Mouse (Mus musculus): ENCODE data around the gene Mcub. TPM values are rescaled to one million over a fixed set of nuclear protein-coding genes. Genes with fewer than 3 reads are reported as not detected.

The Mcub gene
- polyA plus RNA-seq, 1 experiment from 2014 or later, result 2.7 TPM

DNA sequence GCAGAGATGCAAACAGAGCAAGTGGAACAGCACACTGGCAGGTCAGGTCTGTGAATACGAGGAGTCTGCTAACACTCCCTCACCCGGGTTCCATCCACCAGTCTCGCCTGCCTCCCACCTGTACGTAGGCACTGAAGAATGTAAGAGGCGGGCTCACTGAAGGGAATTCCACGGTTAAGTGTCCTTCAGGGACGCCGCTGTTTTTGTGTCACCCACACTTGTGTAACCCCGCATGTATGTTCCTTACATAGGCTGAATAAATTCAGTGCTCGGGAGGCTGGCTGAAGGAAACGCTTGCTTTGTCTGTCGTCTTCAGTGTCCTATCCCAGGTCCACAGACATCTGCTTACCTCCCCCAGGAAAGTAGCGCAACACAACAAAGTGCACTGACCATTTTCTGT, 17.3 kb upstream of the Mcub start:
- ATAC-seq (replicated peaks; ENCODE audit: low FRiP score, low TSS enrichment, low read depth) (no peak), DNase-seq (ENCODE audit: low spot score) (no peak)
- no peak overlapping the region for H3K9ac ChIP-seq (ENCODE audit: low read length)
- no peaks in the 10 kb centered on the region for H3K4me1 ChIP-seq (replicated peaks; ENCODE audit: control insufficient read depth, insufficient read depth, low read length)
- H3K4me2 ChIP-seq (ENCODE audit: low read length), result no peak overlapping the region
- H3K27ac ChIP-seq (ENCODE audit: low read depth), result no peak overlapping the region
- H3K27me3 ChIP-seq (replicated peaks; ENCODE audit: control insufficient read depth, insufficient read depth, low read length), result no peaks in the 10 kb centered on the region
- peaks cover 94% of the 10 kb centered on the region for H3K36me3 ChIP-seq (ENCODE audit: control insufficient read depth, insufficient read depth, low read length)
- 95% methylated on average over 13 of the region's 13 CpGs for WGBS
- no peaks in the 10 kb centered on the region for H3K9me3 ChIP-seq (ENCODE audit: control insufficient read depth, low read length)
- H3K4me3 ChIP-seq (ENCODE audit: low read depth, low read length), result no peak overlapping the region

DNA sequence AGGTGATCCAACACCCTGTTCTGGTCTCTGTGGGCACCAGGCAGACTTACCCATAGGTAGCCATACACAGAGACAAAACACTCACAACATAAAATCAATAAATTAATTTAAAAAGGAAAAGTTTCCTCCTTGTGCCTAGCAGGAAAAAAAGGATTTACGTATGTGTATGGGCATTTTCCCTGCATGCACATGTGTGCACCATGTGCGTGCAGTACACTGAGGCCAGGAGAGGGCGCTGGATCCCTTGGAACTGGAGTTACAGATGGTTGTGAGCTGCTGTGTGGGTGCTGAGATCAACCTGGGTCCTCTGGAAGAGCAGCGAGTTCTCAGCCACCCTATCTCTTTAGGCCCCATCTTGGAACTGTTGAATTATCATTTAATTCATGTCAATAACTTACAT, 15.3 kb upstream of the Mcub start:
- H3K4me2 ChIP-seq (ENCODE audit: low read length), result no peak overlapping the region
- no peaks in the 10 kb centered on the region for H3K27me3 ChIP-seq (replicated peaks; ENCODE audit: control insufficient read depth, insufficient read depth, low read length)
- ATAC-seq (replicated peaks; ENCODE audit: low FRiP score, low TSS enrichment, low read depth) (no peak), DNase-seq (ENCODE audit: low spot score) (no peak)
- no peaks in the 10 kb centered on the region for H3K4me1 ChIP-seq (replicated peaks; ENCODE audit: control insufficient read depth, insufficient read depth, low read length)
- no peak overlapping the region for H3K9ac ChIP-seq (ENCODE audit: low read length)
- H3K27ac ChIP-seq (ENCODE audit: low read depth), result no peak overlapping the region
- peaks cover 83% of the 10 kb centered on the region for H3K36me3 ChIP-seq (ENCODE audit: control insufficient read depth, insufficient read depth, low read length)
- WGBS, result 88% methylated on average over 4 of the region's 4 CpGs
- no peaks in the 10 kb centered on the region for H3K9me3 ChIP-seq (ENCODE audit: control insufficient read depth, low read length)
- no peak overlapping the region for H3K4me3 ChIP-seq (ENCODE audit: low read depth, low read length)

DNA sequence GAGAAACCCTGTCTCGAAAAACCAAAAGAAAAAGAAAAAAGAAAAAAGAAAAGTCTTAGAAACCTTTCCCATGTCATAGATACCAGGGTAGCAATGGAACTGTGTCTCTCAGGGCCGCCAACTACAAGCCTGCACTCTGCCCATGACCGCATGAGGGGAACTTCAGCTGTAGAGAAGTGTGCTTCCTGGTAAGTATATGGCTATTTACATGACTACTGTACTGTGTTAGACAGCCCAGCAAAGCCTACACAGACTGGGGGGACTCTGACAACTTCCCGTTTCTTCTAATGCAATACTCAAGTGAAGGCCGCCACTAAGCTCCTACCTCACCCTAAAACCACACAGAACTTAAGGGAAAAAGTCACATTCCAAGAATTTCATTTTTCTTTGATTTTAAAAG, 14.8 kb upstream of the Mcub start:
- 93% methylated on average over 5 of the region's 5 CpGs for WGBS

DNA sequence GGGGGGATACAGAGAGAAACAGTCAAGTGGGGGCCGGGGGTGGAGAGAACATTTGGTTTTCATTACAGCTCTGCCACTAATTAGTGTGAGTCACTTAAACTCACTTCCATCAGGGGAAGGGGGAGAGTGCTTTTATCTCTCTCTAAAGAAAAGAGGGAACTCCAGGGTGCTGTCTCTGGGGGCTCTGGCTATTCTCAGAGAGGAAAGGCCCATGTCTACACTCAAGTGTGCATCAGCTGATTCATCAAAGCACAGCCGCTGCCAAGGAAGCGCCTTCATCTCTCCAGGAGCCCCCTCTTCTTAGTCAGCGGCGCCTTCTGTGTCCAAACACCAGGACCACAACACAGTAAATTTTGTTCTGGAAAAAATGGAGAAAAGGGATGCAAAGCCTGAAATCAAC, 12.3 kb upstream of the Mcub start:
- H3K27ac ChIP-seq (ENCODE audit: low read depth), result no peak overlapping the region
- ATAC-seq (replicated peaks; ENCODE audit: low FRiP score, low TSS enrichment, low read depth) (no peak), DNase-seq (ENCODE audit: low spot score) (no peak)
- H3K4me1 ChIP-seq (replicated peaks; ENCODE audit: control insufficient read depth, insufficient read depth, low read length), result no peaks in the 10 kb centered on the region
- H3K9me3 ChIP-seq (ENCODE audit: control insufficient read depth, low read length), result no peaks in the 10 kb centered on the region
- H3K4me3 ChIP-seq (ENCODE audit: low read depth, low read length), result no peak overlapping the region
- WGBS, result 49% methylated on average over 5 of the region's 5 CpGs
- no peak overlapping the region for H3K9ac ChIP-seq (ENCODE audit: low read length)
- no peaks in the 10 kb centered on the region for H3K27me3 ChIP-seq (replicated peaks; ENCODE audit: control insufficient read depth, insufficient read depth, low read length)
- no peak overlapping the region for H3K4me2 ChIP-seq (ENCODE audit: low read length)
- peaks cover 53% of the 10 kb centered on the region for H3K36me3 ChIP-seq (ENCODE audit: control insufficient read depth, insufficient read depth, low read length)

More for the DNA sequence above, 14.8 kb upstream of the Mcub start:
- H3K4me1 ChIP-seq (replicated peaks; ENCODE audit: control insufficient read depth, insufficient read depth, low read length), result no peaks in the 10 kb centered on the region
- no peak overlapping the region for H3K4me3 ChIP-seq (ENCODE audit: low read depth, low read length)
- H3K9me3 ChIP-seq (ENCODE audit: control insufficient read depth, low read length), result no peaks in the 10 kb centered on the region
- H3K4me2 ChIP-seq (ENCODE audit: low read length), result no peak overlapping the region
- DNase-seq (ENCODE audit: low spot score) (no peak), ATAC-seq (replicated peaks; ENCODE audit: low FRiP score, low TSS enrichment, low read depth) (no peak)
- H3K9ac ChIP-seq (ENCODE audit: low read length), result no peak overlapping the region
- peaks cover 78% of the 10 kb centered on the region for H3K36me3 ChIP-seq (ENCODE audit: control insufficient read depth, insufficient read depth, low read length)
- no peaks in the 10 kb centered on the region for H3K27me3 ChIP-seq (replicated peaks; ENCODE audit: control insufficient read depth, insufficient read depth, low read length)
- no peak overlapping the region for H3K27ac ChIP-seq (ENCODE audit: low read depth)

DNA sequence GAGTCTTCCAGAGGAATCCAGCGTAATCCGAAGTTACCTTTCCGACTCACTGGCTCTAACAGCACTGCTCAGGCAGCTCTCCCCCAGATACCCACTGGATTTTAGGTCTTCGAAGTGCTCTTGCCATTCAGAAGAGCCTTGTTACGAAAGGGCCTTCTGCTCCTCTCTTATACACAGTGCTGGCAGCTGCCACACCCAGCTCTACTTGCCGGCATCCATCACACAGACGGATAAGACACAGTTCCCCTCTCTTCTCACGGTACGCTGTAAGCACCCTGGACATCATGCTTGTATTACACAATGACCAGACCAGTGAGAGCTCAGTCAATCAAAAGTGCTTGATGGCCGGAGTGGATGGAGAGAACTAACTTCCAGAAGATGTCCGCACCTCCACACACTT, 11.8 kb upstream of the Mcub start:
- H3K4me2 ChIP-seq (ENCODE audit: low read length), result no peak overlapping the region
- no peaks in the 10 kb centered on the region for H3K27me3 ChIP-seq (replicated peaks; ENCODE audit: control insufficient read depth, insufficient read depth, low read length)
- ATAC-seq (replicated peaks; ENCODE audit: low FRiP score, low TSS enrichment, low read depth), result no peak
- peaks cover 48% of the 10 kb centered on the region for H3K36me3 ChIP-seq (ENCODE audit: control insufficient read depth, insufficient read depth, low read length)
- no peak overlapping the region for H3K9ac ChIP-seq (ENCODE audit: low read length)
- 75% methylated on average over 11 of the region's 11 CpGs for WGBS
- no peak overlapping the region for H3K27ac ChIP-seq (ENCODE audit: low read depth)
- H3K9me3 ChIP-seq (ENCODE audit: control insufficient read depth, low read length), result no peaks in the 10 kb centered on the region
- no peak for DNase-seq (ENCODE audit: low spot score)
- H3K4me3 ChIP-seq (ENCODE audit: low read depth, low read length), result no peak overlapping the region
- H3K4me1 ChIP-seq (replicated peaks; ENCODE audit: control insufficient read depth, insufficient read depth, low read length), result no peaks in the 10 kb centered on the region

DNA sequence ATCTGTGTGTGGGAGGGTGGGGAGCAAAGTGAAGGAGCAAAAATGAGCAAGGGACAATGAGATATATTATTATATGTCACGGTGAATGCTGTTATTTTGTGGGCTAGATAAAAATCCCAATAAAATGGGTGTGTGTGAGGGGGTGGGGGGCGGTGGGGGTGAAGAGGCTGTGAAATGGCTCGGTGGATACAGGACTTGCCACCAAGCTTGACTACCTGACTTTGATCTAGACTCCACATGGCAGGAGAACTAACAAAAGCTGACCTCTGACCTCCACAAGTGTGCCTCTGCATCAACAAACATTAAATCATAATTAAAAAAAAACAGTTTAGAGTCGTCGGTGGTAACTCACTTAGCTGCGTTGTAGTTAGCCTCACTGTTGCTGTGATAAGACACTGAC, 9.5 kb upstream of the Mcub start:
- DNase-seq (ENCODE audit: low spot score), result no peak
- 25% methylated on average over 6 of the region's 6 CpGs for whole genome bisulfite sequencing
- ATAC-seq (replicated peaks; ENCODE audit: low FRiP score, low TSS enrichment, low read depth), result no peak
- Histone ChIP-seq H3K36me3 (ENCODE audit: control insufficient read depth, insufficient read depth, low read length) (peaks cover 28% of the 10 kb centered on the region), H3K27me3 (replicated peaks; ENCODE audit: control insufficient read depth, insufficient read depth, low read length) (no peaks in the 10 kb centered on the region), H3K9ac (ENCODE audit: low read length) (no peak overlapping the region), H3K27ac (ENCODE audit: low read depth) (no peak overlapping the region), H3K9me3 (ENCODE audit: control insufficient read depth, low read length) (no peaks in the 10 kb centered on the region), H3K4me2 (ENCODE audit: low read length) (no peak overlapping the region), H3K4me3 (ENCODE audit: low read depth, low read length) (no peak overlapping the region), H3K4me1 (replicated peaks; ENCODE audit: control insufficient read depth, insufficient read depth, low read length) (no peaks in the 10 kb centered on the region)

DNA sequence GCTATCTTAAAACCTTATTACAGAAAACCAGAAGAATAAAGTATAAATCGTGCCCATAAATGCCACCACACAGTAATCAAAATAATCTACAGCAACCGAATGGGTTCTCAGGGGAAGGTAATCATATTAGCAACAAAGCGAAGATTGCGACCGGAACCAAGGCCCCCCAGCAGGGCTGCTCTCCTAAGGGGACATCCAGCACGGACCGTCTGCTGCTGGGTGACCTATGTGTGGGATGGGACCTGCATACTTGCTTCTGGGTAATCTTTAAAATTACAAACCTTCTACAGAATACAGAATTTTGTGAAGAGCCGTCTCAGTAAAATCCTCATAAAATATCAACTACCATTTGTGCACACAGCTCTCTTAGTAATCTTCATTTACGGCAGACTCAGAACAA, 8.7 kb upstream of the Mcub start:
- Histone ChIP-seq H3K27me3 (replicated peaks; ENCODE audit: control insufficient read depth, insufficient read depth, low read length) (no peaks in the 10 kb centered on the region), H3K4me2 (ENCODE audit: low read length) (no peak overlapping the region), H3K36me3 (ENCODE audit: control insufficient read depth, insufficient read depth, low read length) (peaks cover 21% of the 10 kb centered on the region), H3K4me1 (replicated peaks; ENCODE audit: control insufficient read depth, insufficient read depth, low read length) (no peaks in the 10 kb centered on the region), H3K27ac (ENCODE audit: low read depth) (no peak overlapping the region), H3K4me3 (ENCODE audit: low read depth, low read length) (no peak overlapping the region), H3K9me3 (ENCODE audit: control insufficient read depth, low read length) (no peaks in the 10 kb centered on the region), H3K9ac (ENCODE audit: low read length) (no peak overlapping the region)
- ATAC-seq (replicated peaks; ENCODE audit: low FRiP score, low TSS enrichment, low read depth), result no peak
- no peak for DNase-seq (ENCODE audit: low spot score)
- WGBS, result 80% methylated on average over 9 of the region's 9 CpGs

DNA sequence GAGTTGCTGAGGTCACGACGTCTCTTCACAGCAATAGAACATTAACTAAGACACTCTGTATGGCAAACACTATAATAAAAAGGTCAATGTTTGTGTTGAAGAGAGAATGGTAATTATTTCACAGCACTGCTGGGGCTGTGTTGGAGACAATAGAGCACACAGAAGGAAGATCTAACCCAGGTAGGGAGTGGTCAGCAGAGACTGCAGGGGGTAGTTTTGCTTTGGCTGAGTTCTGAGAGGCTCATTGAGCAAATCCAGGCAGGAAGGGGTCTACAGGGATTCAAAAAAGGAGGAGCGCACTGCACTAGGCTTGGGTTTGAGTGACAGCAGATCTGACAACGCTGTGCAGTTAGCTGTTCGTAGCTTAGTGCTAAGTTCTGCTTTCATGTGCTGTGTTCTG, 6.3 kb upstream of the Mcub start:
- H3K9me3 ChIP-seq (ENCODE audit: control insufficient read depth, low read length), result no peaks in the 10 kb centered on the region
- H3K4me3 ChIP-seq (ENCODE audit: low read depth, low read length), result no peak overlapping the region
- no peaks in the 10 kb centered on the region for H3K4me1 ChIP-seq (replicated peaks; ENCODE audit: control insufficient read depth, insufficient read depth, low read length)
- H3K9ac ChIP-seq (ENCODE audit: low read length), result no peak overlapping the region
- H3K27ac ChIP-seq (ENCODE audit: low read depth), result no peak overlapping the region
- DNase-seq (ENCODE audit: low spot score), result peak; percentile 40
- no peak overlapping the region for H3K4me2 ChIP-seq (ENCODE audit: low read length)
- WGBS, result 68% methylated on average over 5 of the region's 5 CpGs
- no peak for ATAC-seq (replicated peaks; ENCODE audit: low FRiP score, low TSS enrichment, low read depth)
- 0 out of 2 replicates have a peak, but pooled peaks cover 3% of the 10 kb centered on the region for H3K27me3 ChIP-seq (replicated peaks; ENCODE audit: control insufficient read depth, insufficient read depth, low read length)
- 0 out of 2 replicates have a peak, but pooled peaks cover under 1% of the 10 kb centered on the region for H3K36me3 ChIP-seq (ENCODE audit: control insufficient read depth, insufficient read depth, low read length)

DNA sequence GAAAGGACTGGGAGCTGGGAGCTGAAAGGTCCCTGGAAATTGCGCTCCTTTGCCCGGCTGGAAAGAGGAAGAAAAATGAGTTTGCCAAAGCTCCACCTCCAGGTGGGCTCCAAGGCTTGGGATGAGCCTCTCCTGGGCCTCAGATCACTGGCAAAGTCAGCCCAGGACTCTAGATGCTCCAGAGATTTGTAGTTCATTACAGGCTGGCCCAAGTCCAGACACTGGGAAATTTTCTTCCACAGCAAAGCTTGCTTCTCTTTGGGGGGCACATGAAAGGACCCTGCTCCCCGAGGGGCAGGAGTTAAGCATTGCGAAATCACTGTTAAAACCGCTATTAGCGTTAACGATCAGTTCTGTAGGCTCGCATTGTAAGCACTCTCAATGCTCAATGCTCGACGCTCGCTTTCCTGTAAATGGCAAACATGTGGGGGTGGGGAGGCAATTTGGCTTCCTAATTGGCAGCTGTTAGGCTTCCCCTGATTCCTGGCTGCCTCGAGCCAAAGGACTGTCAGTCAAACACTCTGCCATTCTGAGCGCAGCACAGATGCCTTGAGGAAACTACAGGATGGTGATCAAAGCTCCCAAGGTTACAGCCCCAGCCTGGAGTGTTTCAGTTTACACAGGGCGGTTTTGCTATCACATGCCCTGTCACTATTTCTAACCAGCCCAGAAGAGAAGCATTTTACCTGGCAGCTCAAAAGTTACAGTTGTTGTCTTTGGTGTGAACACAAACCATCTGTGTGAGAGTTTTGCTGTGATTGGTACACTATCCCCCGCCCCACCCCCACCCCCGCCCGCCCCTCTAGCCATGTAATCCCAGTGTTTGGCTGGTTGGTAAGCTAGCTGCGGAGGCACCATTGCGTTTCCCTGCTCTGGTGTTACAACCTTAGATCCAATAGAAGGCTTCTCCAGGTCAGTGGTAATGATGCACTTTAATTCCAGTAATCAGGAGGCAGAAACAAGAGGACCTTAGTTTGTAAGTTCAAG, 816 bp upstream of the Mcub start:
- Histone ChIP-seq H3K9me3 (ENCODE audit: control insufficient read depth, low read length) (no peaks in the 10 kb centered on the region), H3K4me1 (replicated peaks; ENCODE audit: control insufficient read depth, insufficient read depth, low read length) (peaks cover 14% of the 10 kb centered on the region), H3K36me3 (ENCODE audit: control insufficient read depth, insufficient read depth, low read length) (no peaks in the 10 kb centered on the region), H3K4me2 (ENCODE audit: low read length) (peak overlapping the region; percentile 99), H3K9ac (ENCODE audit: low read length) (no peak overlapping the region), H3K27me3 (replicated peaks; ENCODE audit: control insufficient read depth, insufficient read depth, low read length) (peaks cover 29% of the 10 kb centered on the region), H3K4me3 (ENCODE audit: low read depth, low read length) (peak overlapping the region; percentile 57), H3K27ac (ENCODE audit: low read depth) (no peak overlapping the region)
- 13% methylated on average over 19 of the region's 19 CpGs for WGBS
- DNase-seq (ENCODE audit: low spot score) (peak; percentile 64), ATAC-seq (replicated peaks; ENCODE audit: low FRiP score, low TSS enrichment, low read depth) (peak; percentile 52)

Data from intestine, embryonic 14.5 days (tissue).